Mouse (Mus musculus) lung, postnatal 0 days (tissue): Measurements from ENCODE around the gene Chchd6. TPM values are rescaled to one million over a fixed set of nuclear protein-coding genes. Genes with fewer than 3 reads are reported as not detected.

Experiments used
- ATAC-seq: fragments of 200-750 bp; cut with Nextera tagmentation; 2 replicates; pipeline ENCODE4 v1.8.0; 2017; ENCODE audit warnings: moderate library complexity
- DNase-seq: peaks from one replicate; pipeline ENCODE4 v3.0.0-alpha.2; 2016; ENCODE audit warnings: low spot score
- H3K27ac ChIP-seq: fragments of 300-500 bp; sonication (generic); 2 replicates; pipeline ENCODE4 v1.5.1; 2014; ENCODE audit warnings: antibody characterized with exemption, mild to moderate bottlenecking, low read length, mixed read lengths
- H3K27me3 ChIP-seq: fragments of 300-500 bp; sonication (generic); replicated peaks from 2 replicates; pipeline ENCODE4 v1.6.1; 2014; ENCODE audit warnings: low read length, mixed read lengths; ENCODE audit not compliant: insufficient read depth
- H3K36me3 ChIP-seq: fragments of 300-500 bp; sonication (generic); 2 replicates; pipeline ENCODE4 v1.6.1; 2014; ENCODE audit warnings: low read length, mixed read lengths; ENCODE audit not compliant: insufficient read depth
- H3K4me1 ChIP-seq: fragments of 300-500 bp; sonication (generic); 2 replicates; pipeline ENCODE4 v1.6.1; 2014; ENCODE audit warnings: antibody characterized with exemption, low read depth, low read length, mixed read lengths; ENCODE audit not compliant: insufficient read depth
- H3K4me2 ChIP-seq: fragments of 300-500 bp; sonication (generic); replicated peaks from 2 replicates; pipeline ENCODE4 v1.6.1; 2014; ENCODE audit warnings: low read depth, mild to moderate bottlenecking, low read length, moderate library complexity, mixed read lengths
- H3K4me3 ChIP-seq: fragments of 300-500 bp; sonication (generic); 2 replicates; pipeline ENCODE4 v1.5.1; 2014; ENCODE audit warnings: low read depth, low read length
- H3K9ac ChIP-seq: fragments of 300-500 bp; sonication (generic); replicated peaks from 2 replicates; pipeline ENCODE4 v1.6.1; 2014; ENCODE audit warnings: low read depth, mild to moderate bottlenecking
- H3K9me3 ChIP-seq: fragments of 300-500 bp; sonication (generic); 2 replicates; pipeline ENCODE4 v1.6.1; 2016; ENCODE audit warnings: low read length, mixed read lengths
- CTCF ChIP-seq: IDR thresholded peaks from 2 replicates; pipeline ENCODE4 v1.5.1; 2016; ENCODE audit warnings: antibody characterized with exemption, mild to moderate bottlenecking
- EP300 ChIP-seq: IDR thresholded peaks from 2 replicates; pipeline ENCODE4 v1.6.1; 2016; ENCODE audit warnings: antibody characterized with exemption, mild to moderate bottlenecking, control low read depth
- WGBS: fragments of 180-500 bp; shearing (Covaris S2); extraction: QIAGEN DNeasy Blood & Tissue Kit; methylation state at CpG from one replicate; pipeline ENCODE4 v1.1.7; 2014; 5-methylcytosine and 5-hydroxymethylcytosine counted together
- polyA plus RNA-seq: library from polyadenylated mRNA; unstranded; fragments of >200 nt; fragmentation: Nextera tagmentation; extraction: Ambion mirVana; gene quantifications from 2 replicates; pipeline ENCODE4 v1.2.1, GENCODE M21; 2015

The Chchd6 gene
- polyA plus RNA-seq: 24.6 and 25.0 TPM in 2 replicates

DNA sequence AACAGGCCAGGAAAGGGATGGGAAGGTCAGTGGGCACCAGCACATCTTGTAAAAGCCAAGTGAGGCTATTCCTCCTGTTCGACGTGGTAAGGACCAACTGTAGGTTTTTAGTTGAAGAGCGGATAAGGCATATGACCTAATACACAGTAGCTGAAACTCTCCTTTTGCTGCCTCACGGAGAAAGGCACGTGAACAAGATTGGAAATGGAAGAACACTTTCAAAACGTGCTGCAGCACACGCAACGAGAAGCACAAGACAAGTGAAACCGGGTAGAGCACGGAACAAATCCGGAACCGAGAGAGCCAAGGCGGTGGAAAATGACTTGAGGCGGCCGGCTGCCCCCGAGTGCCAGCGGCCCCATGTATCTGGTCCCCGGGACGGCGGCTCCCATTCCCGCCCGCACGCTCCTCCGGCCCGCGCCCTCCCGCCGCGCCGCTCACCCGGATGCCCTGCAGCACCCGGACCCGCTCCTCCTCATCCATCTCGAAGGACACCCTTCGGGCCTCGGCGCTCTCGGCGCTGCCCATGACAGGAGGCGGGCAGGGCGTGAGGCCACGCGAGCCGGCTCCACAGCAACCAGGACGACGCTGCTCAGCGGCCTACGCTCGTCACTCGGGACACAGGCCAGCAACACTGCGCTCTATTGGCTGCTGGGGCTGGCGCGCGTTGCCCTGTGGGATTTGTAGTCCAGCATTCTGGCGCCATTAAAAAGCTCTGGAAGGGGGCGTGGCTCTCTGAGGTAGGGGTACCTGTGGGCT lies at the start of gene Chchd6:
TSS of gene Chchd6 (minus strand) at position 635 of the 759 bp plus-strand sequence.
- TF ChIP-seq EP300: no peak
- no peak for TF ChIP-seq CTCF
- WGBS: under 1% methylated on average over 54 of the region's 56 CpGs
- Histone ChIP-seq H3K9ac (peak within 1 kb of the TSS; percentile 62), H3K27me3 (no peaks in the 10 kb centered on the region), H3K9me3 (0 out of 2 replicates have a peak, but pooled peaks cover 4% of the 10 kb centered on the region), H3K4me3 (peak within 1 kb of the TSS; percentile 64), H3K4me1 (0 out of 2 replicates have a peak, but pooled peaks cover 4% of the 10 kb centered on the region), H3K36me3 (no peaks in the 10 kb centered on the region), H3K27ac (no peak within 1 kb of the TSS), H3K4me2 (peak within 1 kb of the TSS; percentile 93)
- ATAC-seq (peak; percentile 100), DNase-seq (peak; percentile 95)

GRCm38 (mm10) chr6:89644271-89645075 lies 49.0 kb upstream of the Chchd6 start:
- peak overlapping the region; percentile 96 for H3K4me2 ChIP-seq
- no peak for TF ChIP-seq EP300
- peak; percentile 39; the same call in 1 of the 2 replicates for TF ChIP-seq CTCF
- H3K4me1 ChIP-seq: no peaks in the 10 kb centered on the region
- no peaks in the 10 kb centered on the region for H3K27me3 ChIP-seq
- peak overlapping the region; percentile 92 for H3K27ac ChIP-seq
- H3K36me3 ChIP-seq: no peaks in the 10 kb centered on the region
- H3K9ac ChIP-seq: peak overlapping the region; percentile 60
- DNase-seq: peak; percentile 98
- ATAC-seq: peak; percentile 96
- no peaks in the 10 kb centered on the region for H3K9me3 ChIP-seq
- peak overlapping the region; percentile 51 for H3K4me3 ChIP-seq
- WGBS: under 1% methylated on average over 37 of the region's 41 CpGs

DNA sequence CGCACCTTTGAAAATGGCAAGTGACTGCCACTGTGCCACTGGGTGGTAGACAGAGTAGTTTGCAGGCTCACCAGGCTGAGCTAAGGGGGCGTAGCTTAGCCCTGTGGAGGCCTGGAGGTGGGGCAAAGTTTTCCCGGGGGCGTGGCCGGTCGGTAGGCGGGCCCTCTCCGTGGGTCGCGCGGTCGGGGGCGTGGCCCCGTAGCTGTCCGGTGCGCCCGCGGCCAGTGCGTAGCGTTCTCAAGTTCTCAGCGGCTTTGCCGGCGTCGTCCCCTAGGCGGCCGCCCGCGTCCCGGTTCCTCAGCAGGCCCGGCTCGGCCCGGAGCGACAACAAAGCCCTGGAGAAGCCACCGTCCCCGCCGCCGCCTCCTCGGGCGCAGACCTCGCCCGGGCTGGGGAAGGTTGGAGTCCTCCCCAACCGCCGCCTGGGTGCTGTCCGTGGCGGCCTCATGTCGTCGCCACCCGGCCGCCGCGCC lies 48.4 kb upstream of the Chchd6 start, which contains the start of gene Txnrd3:
TSS of gene Txnrd3 (plus strand) at position 191 of the 473 bp plus-strand sequence.
- peak; percentile 38 for TF ChIP-seq CTCF
- no peak for TF ChIP-seq EP300
- Histone ChIP-seq H3K9me3 (no peaks in the 10 kb centered on the region), H3K36me3 (no peaks in the 10 kb centered on the region), H3K4me1 (no peaks in the 10 kb centered on the region), H3K4me2 (peak within 1 kb of the TSS; percentile 96), H3K4me3 (peak within 1 kb of the TSS; percentile 51), H3K27me3 (no peaks in the 10 kb centered on the region), H3K9ac (peak within 1 kb of the TSS; percentile 60), H3K27ac (peak within 1 kb of the TSS; percentile 92)
- DNase-seq (peak; percentile 95), ATAC-seq (peak; percentile 92)
- WGBS: under 1% methylated on average over 47 of the region's 51 CpGs

DNA sequence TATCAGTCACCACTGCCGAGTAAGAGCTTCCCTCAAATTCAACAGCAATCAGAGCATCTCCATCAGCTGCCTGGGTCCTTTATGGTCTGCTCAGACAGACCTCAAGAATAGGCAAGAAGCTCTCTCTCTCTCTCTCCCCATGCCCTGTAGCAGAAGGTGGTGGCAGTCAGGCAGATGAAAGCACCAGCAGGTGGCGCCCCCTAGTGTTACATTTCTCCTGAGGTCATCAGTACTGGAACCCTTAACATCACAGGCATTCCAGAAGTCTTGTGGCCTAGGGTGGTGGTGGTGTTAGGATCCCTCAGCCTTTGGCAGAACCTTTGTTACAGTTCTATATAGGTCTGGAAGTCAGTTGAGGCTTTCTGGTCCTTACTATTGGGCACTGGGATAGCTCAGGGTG lies 43.6 kb upstream of the Chchd6 start:
- Histone ChIP-seq H3K4me1 (no peaks in the 10 kb centered on the region), H3K36me3 (no peaks in the 10 kb centered on the region), H3K27me3 (no peaks in the 10 kb centered on the region), H3K4me2 (no peak overlapping the region), H3K9me3 (no peaks in the 10 kb centered on the region), H3K27ac (no peak overlapping the region), H3K9ac (no peak overlapping the region), H3K4me3 (no peak overlapping the region)
- ATAC-seq (no peak), DNase-seq (peak; percentile 38)
- TF ChIP-seq CTCF: peak; percentile 71
- TF ChIP-seq EP300: no peak
- WGBS: 42% methylated on average over 2 of the region's 2 CpGs

DNA sequence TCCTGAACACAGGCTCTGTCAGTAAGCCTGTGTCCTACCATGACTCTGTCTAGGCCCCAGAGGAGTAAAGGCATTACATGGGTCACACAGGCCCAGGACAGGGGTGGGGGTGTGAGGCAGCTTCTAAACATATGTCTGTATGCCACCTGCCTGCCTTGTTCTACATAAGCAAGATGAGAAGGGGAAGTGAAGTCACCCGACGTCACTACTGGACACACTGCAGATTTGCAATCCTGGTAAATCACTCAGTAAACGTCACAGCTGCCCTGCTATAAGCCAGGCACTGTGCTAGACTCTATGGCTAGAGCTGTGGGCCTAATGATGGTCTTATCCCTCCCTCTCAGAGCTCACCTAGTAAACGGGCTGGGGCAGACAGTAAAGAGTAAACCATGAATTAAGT lies 42.5 kb upstream of the Chchd6 start:
- Histone ChIP-seq H3K27ac (no peak overlapping the region), H3K4me3 (no peak overlapping the region), H3K27me3 (no peaks in the 10 kb centered on the region), H3K4me2 (no peak overlapping the region), H3K4me1 (no peaks in the 10 kb centered on the region), H3K9me3 (no peaks in the 10 kb centered on the region), H3K36me3 (no peaks in the 10 kb centered on the region), H3K9ac (no peak overlapping the region)
- no peak for TF ChIP-seq EP300
- no peak for TF ChIP-seq CTCF
- DNase-seq (no peak), ATAC-seq (no peak)
- WGBS: 72% methylated on average over 4 of the region's 4 CpGs

GRCm38 (mm10) chr6:89634400-89634799 lies 38.9 kb upstream of the Chchd6 start:
- no peak for ATAC-seq
- H3K27ac ChIP-seq: no peak overlapping the region
- H3K4me2 ChIP-seq: no peak overlapping the region
- H3K4me1 ChIP-seq: 0 out of 2 replicates have a peak, but pooled peaks cover 3% of the 10 kb centered on the region
- DNase-seq: no peak
- no peak overlapping the region for H3K4me3 ChIP-seq
- WGBS: 23% methylated on average over 8 of the region's 8 CpGs
- TF ChIP-seq EP300 (no peak), CTCF (no peak)
- no peak overlapping the region for H3K9ac ChIP-seq
- no peaks in the 10 kb centered on the region for H3K27me3 ChIP-seq
- no peaks in the 10 kb centered on the region for H3K9me3 ChIP-seq
- H3K36me3 ChIP-seq: no peaks in the 10 kb centered on the region
